Mouse (Mus musculus) B cell, adult 67 days (primary cell): ENCODE results near the gene Mertk. TPM values are rescaled to one million over a fixed set of nuclear protein-coding genes. Genes with fewer than 3 reads are reported as not detected.

Experiments
- total RNA-seq, 2 experiments: library from RNA; stranded (reverse); gene quantifications; 4 replicates each; pipeline ENCODE4 v1.2.4; 2023

Gene Mertk
- total RNA-seq, result under 1 TPM; 0.27 to 0.81 TPM

DNA sequence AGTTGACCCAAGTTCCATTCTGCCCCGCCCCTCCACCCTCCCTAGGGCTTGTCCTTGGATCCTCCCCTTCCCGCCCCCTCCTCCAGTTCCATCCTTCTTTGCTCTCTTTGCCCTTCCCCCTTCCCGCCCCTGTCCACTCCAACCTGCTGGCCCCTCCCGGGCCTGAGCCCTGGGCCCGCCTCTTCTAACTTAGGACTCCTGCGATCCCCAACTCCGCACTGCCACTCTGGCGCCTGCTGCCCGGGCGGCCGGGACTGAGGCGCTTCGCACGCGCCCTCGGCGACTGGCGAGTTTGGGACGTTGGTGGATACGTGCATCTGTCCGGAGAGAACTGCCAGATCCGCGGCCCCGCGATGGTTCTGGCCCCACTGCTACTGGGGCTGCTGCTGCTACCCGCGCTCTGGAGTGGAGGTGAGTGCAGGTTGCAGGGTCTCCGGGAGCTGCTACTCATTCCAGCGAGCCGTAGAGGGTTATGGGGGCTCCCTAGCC lies at the start of gene Mertk:
Gene Mertk (plus strand): TSS at position 264 of the 489 bp plus-strand sequence.

DNA sequence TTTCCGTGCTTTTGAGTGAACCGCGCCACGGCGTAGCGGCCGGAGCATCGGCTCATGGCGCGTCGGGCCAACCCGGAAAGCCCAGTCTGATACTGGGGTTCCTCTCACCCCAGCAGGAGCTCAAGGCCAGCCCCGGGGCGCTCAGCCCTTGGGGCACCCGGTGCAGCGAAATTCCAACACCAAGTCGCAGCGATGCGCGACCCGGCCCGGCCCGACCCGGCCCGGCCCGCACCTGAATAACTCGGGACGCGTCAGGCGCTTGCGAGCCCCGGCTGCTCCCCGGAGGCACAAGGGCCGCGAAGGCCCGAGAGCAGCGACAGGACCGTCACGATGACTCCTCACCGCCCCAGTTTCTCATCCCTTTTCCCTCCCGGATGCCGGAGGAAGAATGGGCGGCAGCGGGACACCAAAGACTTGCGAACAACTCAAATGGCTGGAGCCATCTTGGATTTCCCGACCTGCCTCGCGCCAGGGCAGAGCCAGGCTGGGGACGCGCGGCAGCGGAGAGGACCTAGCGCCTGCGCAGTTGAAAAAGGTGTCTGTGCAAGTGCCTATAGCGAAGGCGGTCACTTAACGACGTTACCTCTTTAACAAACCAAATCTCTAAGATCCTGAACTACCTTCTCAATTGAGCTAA lies 11.7 kb upstream of the Mertk start, which contains the start of gene Anapc1:
Gene Anapc1 (minus strand): TSS at position 471 of the 637 bp plus-strand sequence.

DNA sequence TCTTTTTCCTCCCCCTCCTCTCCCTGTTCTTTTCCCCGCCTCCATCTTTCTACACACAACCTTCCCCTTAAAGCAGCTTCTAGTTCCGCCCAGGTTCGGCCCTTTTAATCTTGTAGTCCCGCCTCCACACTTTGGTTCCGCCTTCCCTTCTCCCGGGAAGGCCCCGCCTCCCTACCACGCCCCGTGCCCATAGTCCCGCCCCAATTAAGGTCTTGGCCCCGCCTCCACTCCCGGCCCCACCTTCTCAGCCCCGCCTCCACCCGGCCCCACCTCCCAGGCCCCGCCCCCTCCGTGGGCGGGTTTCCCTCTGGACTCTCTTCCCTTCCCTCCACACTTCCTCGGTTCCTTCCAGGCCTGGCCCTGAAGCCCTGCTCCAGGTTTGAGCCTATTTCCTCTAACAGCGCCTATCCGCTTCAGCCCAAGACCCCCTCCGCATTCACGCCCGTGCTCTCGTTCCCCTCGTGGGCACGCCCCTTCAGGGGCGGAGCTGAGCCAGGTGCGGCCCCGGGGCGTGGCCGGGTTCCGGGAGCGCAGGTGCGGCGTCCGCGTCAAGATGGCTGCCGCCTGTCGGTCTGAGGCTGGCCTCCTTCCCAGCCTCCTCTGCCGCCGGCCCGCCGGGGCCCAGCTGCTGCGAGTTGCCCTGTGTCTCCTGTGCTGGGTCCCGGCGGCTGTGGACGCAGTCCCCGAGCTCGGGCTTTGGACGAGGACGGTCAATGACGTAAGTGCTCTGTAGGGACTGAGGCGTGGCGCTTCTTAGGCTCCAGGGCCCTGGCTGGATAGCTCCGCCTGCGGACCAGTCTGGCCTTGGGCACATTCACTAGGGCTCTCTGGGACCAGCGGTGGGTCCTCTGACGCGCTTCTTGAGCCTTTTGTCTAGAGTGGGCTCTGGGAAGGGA lies 119.3 kb downstream of the Mertk start, which contains the start of gene Tmem87b:
Gene Tmem87b (plus strand): TSS at position 333 of the 896 bp plus-strand sequence.

Other genes starting within 250 kb of the Mertk start
- not detected for gene Spdye4c, start 107.7 kb upstream of the Mertk start, total RNA-seq
- 100 to 1,000 TPM; 129 to 147 TPM for gene Anapc1, start 11.6 kb upstream of the Mertk start, total RNA-seq
- 10 to 100 TPM; 36.5 to 38.3 TPM for gene Tmem87b, start 119.2 kb downstream of the Mertk start, total RNA-seq
- gene Fbln7, start 164.0 kb downstream of the Mertk start, total RNA-seq, result not detected
- gene Zc3h8, start 245.1 kb downstream of the Mertk start, total RNA-seq, result 1 to 10 TPM; 4.8 to 5.0 TPM